Mouse (Mus musculus) kidney, adult 11 months (tissue): ENCODE results near the gene Rbm6.
A peak's percentile ranks its signal among the peaks of the same experiment; 100 is the strongest.

Source experiments
- DNase-seq: peaks from one replicate; pipeline ENCODE4 v3.0.0; 2022

The Rbm6 gene

DNA sequence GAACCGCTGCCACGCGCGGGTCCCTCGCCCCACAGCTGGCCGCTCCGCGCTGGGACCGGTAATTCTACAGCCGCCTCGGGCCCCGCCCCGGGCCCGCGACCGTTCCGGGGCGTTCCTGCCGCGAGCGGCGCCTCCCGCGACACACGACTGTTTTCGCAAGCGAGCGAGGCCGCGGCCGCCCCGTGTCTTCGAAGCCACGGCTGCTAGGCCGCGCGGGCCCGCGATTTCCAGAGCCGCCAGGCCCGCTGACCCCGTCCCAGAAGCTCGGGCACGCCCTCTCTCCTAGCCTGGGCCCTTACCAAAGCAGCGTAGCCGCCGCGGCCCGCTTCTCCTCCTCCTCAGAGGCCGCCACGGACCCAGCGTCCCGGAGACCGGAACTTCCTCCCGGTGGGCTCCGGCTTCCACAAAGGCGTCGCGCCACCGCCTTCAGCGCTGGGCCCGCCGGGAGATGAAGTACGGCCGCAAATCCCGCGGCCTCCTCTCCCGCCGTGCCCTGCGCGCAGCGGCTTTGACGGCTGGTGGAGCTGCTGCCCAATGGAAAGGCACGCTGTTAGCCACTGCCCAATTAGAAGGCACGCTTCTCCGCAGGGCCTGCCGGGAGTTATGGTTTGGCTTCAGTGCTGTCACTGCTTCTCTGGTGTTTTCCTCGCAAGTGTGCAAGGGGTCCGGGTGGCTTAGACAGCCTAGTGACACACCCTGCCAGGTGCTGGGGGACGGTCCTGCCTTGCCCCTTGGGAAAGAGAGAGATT, 513 bp downstream of the Rbm6 start:
- DNase-seq, result peak; percentile 96

DNA sequence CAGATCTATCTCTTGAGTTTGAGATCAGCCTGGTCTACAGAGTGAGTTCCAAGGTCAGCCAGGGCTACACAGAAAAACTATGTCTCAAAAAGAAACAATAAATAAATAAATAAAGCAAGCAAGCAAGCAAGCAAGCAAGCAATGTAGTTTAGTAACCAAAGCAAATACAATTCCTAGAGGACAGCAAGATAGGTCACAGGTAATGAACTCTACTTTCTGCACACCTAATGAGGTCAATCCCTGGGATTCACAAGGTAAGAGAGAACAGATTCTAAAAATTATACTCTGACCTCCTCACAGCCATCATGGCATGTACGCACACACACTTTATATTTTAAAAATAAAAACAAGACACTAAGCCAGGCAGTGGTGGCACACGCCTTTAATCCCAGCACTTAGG, 7.0 kb downstream of the Rbm6 start:
- no peak for DNase-seq

DNA sequence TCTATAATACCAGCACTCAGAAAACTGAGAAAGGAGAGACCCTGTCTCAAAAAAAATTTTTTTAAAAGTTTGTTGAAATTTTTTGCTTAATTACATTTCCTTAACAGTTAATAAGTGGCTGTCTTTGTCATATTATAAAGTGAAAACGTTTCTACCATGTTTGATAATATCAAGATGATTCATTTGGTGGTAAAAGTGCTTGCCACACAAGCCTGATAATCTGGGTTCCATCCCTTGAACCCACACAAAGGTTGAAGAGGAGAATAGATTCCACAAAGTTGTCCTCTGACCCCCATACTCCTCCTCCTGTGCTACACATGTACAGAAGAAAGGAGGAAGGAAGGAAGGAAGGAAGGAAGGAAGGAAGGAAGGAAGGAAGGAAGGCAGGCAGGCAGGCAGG, 8.5 kb downstream of the Rbm6 start:
- DNase-seq, result no peak

DNA sequence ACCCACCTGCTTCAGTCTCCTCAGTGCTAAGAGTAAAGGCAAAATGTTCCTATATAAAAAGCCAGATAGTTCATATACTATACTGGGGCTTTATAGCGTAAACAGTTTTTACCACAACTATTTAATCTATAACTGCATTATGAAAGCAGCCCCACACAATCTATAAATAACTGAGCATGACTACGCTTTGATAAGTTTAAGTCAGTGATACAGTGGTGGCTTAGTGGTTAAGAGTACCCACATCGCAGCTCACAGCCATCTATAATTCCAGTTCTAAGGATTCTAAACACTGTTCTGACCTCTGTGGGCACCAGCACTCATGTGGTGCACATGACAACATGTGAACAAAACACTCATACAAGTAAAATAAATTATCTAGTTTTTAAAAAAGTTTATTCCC, 14.7 kb downstream of the Rbm6 start:
- no peak for DNase-seq

DNA sequence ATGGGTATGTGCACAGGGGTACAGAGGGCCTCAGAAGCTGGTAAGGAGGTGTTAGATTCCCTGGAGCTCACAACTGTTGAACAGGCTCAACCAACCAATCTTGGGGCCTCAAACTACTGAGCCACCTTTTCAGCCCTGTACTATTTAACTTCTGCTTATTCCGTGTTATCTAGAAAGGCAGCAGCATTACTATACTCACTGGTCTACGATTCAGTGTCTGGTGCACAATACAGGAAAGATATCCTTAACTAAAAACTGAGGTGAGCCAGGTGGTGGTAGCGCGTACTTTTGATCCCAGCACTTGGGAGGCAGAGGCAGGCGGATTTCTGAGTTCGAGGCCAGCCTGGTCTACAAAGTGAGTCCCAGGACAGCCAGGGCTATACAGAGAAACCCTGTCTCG, 24.1 kb downstream of the Rbm6 start:
- DNase-seq, result no peak

DNA sequence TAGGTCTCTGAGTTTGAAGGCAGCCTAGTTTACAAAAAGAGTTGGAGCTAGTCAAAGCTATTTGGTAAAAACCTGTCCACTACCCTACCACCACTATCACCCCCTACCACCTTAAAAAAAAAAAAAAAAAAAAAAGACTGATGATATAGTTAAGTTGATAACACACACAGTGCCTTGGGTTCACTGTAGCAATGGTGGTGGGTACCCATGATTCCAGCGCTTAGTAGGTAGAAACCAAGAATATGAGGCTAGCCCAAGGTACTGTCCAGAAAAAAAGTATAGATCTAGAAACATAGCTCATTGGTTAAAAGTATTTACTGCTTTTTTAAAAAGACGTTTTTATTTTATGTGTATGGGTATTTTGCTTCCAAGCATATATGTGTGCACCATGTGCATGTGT, 30.3 kb downstream of the Rbm6 start:
- DNase-seq, result no peak

DNA sequence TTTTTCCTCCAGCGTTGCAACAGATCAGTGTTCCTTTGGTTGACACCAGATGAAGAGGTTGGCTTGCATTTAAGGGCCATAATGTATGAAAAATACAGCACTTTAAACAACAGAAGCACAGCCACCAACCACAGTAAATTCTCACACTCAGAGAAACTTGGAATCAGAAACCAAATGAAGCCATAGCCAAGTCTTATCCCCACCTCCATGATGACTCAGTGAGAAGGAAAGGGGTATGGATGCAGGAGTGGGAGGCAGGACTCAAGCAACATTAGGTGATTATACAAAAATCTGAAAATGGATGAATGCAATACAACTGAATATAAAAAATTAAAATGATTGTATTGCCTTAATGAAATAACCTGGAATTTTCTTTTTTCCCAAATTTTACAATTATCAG, 34.2 kb downstream of the Rbm6 start:
- no peak for DNase-seq

DNA sequence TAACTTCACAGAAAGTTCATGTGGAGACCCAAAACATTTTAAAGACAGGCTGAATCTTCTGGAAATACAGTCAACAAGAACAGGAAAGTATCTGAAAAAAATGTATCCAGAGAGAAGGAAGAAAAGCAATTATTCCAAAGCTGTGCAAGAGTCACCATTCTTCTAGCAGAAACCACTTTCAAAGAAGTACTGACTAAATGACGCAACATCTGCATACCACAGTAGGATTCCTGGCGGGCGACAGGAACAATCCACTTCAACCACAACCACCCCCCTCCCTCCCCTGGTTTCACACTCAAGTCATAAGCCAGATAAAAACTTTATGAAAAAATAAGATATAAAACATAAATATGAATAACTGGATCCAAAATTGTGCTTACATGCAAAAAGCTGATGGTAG, 39.2 kb downstream of the Rbm6 start:
- DNase-seq, result no peak

DNA sequence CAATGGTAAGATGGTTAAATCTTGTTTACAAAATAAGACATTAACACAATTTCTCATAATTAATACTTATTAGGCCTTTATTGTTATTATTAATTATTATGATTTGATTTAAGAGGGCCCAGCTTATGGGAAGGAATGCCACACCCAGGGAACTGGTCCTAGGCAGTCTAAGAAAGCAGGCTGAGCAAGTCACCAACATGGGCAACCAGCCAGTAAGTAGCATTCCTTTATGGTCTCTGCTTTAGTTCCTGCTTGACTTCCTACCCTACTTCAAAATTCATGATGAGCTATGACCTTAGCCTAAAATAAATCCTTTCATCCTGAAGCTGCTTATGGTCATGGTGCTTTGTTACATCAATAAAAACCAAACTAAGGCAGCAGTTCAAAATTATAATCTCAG, 41.3 kb downstream of the Rbm6 start:
- no peak for DNase-seq

DNA sequence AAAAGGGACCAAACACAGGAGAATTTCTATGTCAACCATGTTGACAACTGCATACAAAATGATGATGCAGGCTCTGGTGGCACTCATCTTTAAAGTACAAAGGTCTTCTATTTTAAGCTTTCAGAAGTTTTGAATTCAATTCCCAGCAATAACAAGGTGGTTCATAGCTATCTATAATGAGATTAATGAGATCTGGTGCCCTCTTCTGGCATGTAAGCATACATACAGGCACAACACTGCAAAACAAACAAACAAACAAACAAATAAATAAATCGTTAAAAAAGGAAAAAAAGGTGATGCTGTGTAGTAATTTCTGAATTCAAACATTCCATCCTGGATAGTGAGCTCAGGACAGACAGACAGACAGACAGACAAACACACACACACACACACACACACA, 60.9 kb downstream of the Rbm6 start:
- DNase-seq, result no peak

DNA sequence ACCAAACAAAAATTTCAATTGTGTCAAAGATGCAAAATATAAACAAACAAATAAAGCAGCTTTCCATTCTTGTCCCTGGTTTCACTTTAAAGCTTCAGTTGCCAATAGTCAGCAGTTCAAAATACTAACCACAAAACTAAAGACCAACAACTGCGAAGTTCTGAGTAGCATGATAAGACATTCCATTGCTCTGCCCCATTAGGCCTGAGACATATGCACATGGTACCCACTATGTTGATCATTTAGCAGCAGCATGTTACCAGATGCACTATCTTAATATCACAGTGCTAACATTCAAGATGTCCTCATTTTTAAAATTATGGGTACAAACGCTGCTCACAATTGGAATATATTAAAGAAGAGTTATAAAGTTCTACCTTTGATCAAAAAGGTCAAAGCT, 62.1 kb downstream of the Rbm6 start:
- no peak for DNase-seq

DNA sequence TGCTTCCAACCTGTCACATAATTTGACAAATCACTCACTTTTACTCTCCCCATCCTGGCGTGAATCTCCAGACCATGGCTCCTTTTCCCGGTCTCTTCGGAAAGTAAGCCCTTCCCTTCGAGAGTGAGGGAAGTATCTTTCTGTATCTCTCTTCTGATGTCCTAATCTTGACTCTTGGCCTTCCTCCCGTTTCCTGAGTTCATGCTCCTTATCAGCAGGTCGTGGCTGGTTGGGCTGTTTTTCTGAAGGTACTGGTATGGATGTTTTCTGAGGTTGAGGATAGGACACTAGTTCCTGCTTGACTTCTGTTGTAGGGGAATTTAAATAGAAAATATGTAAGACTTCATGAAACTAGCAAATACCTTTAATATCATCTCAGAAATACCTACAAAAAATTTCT, 81.3 kb downstream of the Rbm6 start:
- no peak for DNase-seq

DNA sequence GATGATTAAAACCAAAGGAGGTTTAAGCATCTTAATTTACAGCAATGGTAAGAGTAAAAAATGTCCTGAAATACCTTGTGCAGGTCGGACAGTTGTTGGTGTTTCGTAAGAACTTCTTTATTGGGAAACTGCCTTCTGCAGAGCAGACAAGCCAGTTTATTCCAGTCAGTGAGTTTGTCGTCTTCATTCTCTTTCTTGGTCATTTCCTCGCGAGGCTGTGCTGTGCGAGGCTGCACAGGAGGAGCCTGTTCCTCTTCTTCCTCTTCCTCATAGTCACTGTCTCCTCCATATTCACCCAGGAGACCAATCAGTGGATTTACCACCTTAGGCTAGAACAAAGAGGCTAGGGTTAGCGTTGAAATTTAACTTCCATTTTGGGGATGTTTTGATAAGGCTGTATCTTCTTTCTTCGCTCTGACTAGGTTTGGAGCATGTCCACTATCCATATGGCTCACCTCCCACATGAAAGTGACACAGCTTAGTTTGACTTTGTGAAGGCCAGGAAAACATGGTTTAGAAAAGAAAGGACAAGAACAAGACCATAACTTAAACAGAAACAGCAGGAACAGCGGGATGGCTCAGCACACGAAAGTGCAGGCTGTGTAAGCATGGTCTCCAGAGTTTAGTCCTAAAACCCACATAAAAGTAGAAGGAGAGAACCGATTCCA, 90.4 kb downstream of the Rbm6 start:
- DNase-seq, result no peak

DNA sequence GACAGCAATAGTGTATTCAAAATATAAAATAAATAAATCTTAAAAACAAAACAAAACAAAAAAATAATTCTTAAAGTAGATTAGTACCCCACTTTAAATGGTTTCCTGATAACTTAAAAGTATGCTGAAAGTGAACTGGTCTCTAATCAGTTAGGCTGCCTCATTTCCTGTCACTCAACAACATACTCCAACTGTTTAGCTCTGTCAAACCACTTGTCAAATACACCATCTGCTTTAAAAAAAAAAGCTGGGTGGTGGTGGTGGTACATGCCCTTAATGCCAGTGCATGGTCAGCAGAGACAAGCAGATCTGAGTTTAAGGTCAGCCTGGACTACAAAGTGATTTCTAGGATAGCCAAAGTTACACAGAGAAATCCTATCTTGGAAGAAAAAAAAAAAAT, 96.2 kb downstream of the Rbm6 start:
- DNase-seq, result no peak

DNA sequence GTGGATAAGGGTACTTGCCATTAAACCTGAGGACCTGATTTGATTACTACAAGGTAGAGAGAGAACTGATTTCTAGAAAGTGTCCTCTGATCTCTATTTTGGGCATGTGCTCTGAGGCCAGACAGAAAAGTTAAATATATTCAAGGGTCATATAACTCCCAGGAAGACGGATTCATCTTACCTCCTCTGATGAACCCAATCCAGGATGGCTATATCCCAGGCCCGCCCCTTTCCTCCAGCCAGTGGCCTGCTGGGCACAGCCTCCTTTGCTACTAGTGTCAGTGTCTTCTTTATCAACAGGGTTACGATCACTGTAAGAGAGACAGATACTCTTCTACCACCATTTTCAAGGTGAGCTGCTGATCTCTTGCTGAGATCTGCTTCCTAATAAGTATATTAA, 98.6 kb downstream of the Rbm6 start:
- no peak for DNase-seq

DNA sequence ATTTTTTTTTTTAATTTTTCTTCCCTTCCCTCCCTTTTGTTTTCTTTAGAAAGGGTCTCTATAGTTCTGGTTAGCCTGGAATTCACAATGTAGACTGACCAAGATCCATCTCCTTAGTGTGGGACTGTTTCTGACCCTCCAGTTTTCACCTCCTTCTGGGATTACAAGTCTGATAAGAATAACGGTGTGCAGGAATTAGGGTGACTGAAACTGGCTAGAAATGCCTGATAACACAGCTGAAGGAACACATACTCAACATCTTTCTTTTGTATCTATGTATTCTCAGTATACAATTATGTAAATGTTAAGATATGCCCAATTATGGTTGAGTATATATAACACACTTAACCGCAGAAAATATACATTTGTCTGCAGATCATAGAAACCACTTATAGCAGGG, 101.3 kb downstream of the Rbm6 start:
- DNase-seq, result no peak

DNA sequence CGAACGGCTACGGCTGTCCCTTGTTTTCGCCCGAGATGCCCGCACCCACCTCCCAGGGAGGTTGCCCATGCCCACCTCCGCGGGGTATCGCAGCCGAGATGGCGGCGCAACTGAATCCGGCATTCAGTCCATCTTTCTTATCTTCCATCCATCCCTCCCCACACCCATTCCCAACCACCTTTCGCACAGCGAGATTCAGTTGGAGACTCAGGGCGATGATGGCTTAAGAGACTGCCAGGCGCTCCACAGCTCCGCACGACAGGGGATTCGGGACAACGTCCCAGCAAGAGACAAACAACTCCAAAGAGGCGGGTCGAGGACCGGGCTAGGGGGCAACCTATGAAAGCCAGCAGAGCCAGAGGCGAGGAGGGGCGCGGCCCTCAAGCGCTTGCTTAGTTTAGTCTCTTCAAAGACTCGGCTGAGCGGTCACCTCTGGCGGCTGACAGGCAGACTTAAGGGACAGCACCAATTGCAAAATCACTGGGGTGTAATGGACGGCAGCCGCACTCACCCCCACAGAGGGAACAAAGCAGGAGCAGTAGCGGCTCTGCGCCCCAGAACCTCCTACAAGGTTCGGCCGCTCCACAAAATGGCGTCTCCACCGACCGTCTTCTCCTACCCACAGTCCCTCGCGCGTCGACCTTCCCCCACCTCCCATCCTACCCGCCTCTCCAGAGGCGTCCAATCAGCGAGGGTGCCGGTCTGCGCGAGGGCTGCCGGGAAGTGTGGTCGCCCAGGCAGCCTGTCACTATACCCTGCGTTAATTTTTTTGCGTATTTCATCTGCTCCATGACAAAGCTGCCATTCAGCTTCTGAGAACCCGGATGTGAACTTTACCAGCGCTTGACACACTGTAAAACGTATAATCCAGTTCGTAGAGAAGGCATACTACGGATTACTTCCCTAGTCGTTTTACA, 102.4 kb downstream of the Rbm6 start, which contains the start of gene Rbm5:
Gene Rbm5 (minus strand): TSS at position 623 of the 917 bp plus-strand sequence.
- DNase-seq, result peak; percentile 92

DNA sequence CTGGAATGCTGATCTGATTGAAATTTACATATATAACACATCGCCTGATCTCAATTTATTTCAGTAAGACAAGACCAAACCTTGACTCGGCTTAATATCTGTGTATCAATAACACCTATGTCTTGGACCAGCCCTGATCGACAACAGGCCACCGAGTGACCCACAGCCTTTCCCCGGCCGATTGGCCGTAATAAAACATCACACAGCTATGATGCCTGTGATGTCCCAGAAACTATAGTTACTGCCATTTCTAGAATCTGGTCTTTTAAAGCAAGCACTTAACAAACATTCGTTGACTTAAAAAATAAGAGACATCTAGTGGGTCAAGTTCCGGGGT, 103.0 kb downstream of the Rbm6 start:
- no peak for DNase-seq

DNA sequence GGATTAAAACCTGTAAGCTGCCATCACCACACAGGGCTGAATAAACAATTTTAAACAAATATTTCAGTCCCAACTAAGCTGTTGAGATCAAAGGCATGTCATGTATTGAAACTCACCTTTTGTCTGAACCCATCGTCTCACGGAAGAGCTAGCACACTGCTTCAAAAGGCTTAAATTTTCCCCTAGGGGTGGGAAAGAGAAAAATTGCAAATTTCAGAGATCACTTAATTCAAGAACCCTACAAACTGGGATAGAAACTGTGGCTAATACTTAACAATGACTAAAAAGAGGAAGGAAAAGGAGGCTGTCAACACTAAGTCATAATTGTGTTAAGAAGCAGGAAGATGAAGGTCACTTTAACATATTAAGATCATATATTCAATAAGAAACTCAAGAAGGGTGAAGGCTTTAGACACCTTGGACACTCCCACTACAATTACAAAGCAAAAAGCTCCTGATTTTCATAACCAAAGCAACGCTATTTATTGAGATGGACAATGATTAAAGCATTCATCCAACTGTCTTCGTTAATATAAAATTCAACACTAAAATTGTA, 103.5 kb downstream of the Rbm6 start:
- no peak for DNase-seq

DNA sequence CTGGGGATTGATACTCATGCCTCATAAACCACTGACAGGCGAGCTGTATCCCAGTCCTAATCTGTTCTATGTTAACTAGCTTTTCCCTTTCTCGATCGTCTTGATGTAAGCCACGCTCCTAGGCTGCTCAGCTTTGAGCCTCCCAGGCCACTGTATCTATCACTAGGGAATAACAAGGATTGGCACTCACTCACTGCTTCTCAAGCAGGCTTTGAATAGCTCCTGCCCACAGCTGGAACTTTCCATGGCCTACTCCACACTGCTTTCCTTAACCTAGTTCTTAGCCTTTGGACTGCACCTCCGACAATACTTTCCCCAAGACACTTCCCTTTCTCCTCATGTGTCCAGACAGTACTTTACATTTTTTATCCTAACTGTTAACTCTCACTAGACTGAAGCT, 104.2 kb downstream of the Rbm6 start:
- DNase-seq, result no peak

DNA sequence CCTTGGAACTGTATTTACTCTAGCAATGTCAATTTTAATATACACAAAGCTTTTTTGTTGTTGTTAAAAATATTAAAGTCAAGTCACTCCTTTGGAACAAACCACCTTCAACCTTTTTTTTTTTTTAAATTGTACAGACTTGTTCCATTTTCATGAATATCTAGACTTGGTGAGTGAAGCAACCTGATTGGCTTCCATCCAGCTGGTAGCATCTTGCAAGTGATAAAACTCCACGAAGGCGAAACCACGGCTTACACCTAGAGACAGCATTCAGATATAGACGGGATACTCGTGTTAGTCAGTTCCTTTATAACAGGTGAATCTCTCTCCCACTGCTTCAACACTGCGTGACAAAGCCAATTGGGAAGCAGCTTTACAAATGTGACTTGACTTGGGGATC, 113.4 kb downstream of the Rbm6 start:
- no peak for DNase-seq

DNA sequence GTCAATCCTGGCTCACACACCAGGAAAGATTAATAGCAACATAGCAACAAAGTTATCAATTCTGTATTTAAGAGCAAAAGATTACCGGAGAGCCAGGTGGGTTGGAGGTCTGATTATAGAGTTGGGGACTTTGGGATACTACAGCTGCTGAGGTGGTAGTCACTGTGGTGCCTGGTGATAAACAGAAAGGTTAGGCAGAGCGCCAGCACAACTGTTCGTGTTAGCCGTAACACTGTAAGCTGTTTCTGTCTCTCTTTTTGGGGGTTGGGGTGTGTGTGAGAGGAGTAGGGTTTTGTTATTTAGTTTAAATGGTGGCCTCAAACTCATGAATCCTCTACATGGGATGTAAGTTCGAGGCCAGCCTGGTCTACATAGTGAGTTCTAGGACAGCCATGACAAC, 122.7 kb downstream of the Rbm6 start:
- no peak for DNase-seq

DNA sequence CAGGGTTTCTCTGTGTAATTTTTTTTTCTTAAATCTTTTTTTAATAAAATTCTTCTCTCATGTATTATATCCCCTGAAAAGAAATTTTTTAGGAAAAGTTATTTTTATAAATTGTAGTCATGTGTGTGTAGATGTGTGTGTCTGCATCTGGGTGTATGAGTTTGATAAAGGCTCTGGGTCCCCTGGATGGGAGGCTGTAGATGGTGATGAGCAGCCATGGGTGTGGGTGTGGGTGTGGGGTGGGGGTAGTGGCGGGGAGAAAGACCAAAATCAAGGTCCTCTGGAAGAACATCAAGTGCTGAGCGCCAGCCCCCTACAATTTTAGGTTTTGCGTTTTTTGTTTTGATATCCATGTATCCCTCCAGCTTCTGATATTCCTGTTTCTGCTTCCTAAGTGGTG, 125.0 kb downstream of the Rbm6 start:
- no peak for DNase-seq

DNA sequence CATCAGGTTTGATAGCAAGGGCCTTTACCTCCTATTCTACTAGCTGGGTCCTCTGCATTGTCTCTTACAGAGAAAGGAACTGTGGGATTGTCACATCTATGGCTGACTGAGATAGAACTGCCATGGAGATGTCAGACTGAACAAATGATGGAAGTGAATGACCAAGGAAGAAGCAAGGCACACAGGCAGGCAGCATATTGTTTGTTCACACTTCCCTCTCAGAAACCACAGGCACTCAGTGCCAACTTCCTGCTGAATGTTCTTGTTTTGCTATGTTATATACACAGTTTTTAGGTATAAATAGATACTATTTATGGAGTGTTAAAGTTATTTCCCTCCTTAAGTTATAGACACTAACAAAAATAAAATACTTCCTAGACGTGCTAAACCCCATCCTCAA, 125.7 kb downstream of the Rbm6 start:
- DNase-seq, result no peak
